Mouse (Mus musculus): ENCODE measurements at regions not wholly inside any gene's neighbourhood (a gene's known extent, or its start where the extent isn't known, plus 50 kb on each side); places are given as distances from the start of the nearest gene placed in this dataset.

DNA sequence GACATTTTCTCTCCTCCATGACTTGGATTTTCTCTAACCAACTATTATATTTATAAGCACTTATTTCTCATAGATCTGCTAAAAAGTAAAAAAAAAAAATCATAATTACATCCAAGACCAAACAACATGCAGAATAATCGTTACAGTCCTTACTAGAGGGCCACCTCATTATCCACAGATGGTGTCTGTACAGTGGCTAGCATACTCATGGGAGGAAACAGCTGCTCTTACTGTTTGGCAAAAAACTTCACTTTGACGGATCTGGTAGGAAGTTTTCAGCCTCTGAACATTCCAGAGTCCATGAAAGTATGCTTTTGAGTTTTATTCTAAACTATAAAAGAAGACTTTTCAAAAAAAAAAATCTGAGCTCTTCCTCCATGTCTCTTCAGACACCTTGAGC, 159.1 kb upstream of the Gm10306 start:
- TF ChIP-seq CTCF (IDR thresholded peaks at IDR 0.05; ENCODE audit: extremely low read depth, insufficient read depth, low read length) = no peak
- TF ChIP-seq POLR2A (IDR thresholded peaks at IDR 0.05; ENCODE audit: extremely low read depth, insufficient read depth, low read length) = no peak

All from cortical plate, adult 2 months (tissue).